Mouse (Mus musculus): ENCODE data around the gene Hnmt. TPM values are rescaled to one million over a fixed set of nuclear protein-coding genes. Genes with fewer than 3 reads are reported as not detected.
"Not testable (repeated sequence)": the region's sequence is repeated elsewhere in the genome, so short reads cannot be mapped to it uniquely, and the experiment has no call there.

Hnmt gene
- polyA plus RNA-seq, 1 experiment = 0.19 TPM

DNA sequence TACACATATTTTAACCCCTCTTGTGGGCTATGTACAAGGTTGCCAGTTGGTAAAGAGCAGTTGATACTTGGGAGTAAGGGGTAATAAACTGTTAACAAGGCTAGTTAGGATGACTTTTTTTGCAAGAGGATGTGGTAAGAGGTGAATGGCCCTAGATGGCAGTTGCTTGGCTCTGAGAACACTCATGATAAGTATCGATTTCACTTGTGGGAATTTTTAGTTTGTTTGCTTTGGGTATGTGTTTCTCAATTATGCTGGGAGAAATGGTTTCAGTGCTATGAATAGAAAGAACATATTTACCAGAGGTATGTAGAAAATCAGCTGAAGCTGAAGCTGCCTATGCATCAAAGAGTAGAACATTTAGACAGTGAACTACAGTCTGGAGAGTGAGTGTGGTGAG lies 6.3 kb downstream of the Hnmt start:
- no peak for TF ChIP-seq POLR2A (IDR thresholded peaks at IDR 0.05; ENCODE audit: low read depth, low read length)
- TF ChIP-seq CTCF (IDR thresholded peaks at IDR 0.05; ENCODE audit: extremely low read depth, insufficient read depth, insufficient read length, insufficient replicate concordance) = no peak
- 75% methylated on average over 1 of the region's 1 CpGs for WGBS
- Histone ChIP-seq H3K4me3 (ENCODE audit: extremely low read depth, insufficient read depth, insufficient read length) (no peak overlapping the region), H3K27me3 (ENCODE audit: control insufficient read depth, insufficient read depth, low read length) (no peaks in the 10 kb centered on the region), H3K4me1 (ENCODE audit: control insufficient read depth, insufficient read depth, insufficient read length) (no peaks in the 10 kb centered on the region), H3K27ac (ENCODE audit: insufficient read depth, low read length) (no peak overlapping the region), H3K36me3 (ENCODE audit: control insufficient read depth, insufficient read depth, low read length) (no peaks in the 10 kb centered on the region)
- DNase-seq (ENCODE audit: low read depth in 1 of 2, low spot score in 2 of 2) = no peak

DNA sequence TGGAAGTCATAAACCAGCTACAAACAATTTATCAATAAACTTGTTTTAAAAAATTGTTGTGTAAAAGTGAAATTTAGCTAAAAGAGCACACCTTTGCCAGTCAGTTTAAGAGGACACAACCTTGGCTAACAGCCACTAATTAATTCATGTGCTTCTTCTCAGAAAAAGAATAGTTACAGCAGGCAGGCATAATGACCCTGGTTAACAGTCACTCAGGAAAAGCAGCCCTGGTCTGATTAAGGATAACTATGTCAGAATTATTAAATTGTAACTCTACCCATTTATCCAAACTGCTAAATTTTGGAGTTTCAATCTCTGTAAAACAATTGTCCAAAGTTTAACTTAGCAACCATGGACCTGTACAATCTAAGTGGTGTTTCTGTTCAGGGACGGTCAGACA lies 8.7 kb downstream of the Hnmt start:
- no peak for DNase-seq (ENCODE audit: low read depth in 1 of 2, low spot score in 2 of 2)
- Histone ChIP-seq H3K27ac (ENCODE audit: insufficient read depth, low read length) (no peak overlapping the region), H3K36me3 (ENCODE audit: control insufficient read depth, insufficient read depth, low read length) (no peaks in the 10 kb centered on the region), H3K4me3 (ENCODE audit: extremely low read depth, insufficient read depth, insufficient read length) (no peak overlapping the region), H3K4me1 (ENCODE audit: control insufficient read depth, insufficient read depth, insufficient read length) (no peaks in the 10 kb centered on the region), H3K27me3 (ENCODE audit: control insufficient read depth, insufficient read depth, low read length) (no peaks in the 10 kb centered on the region)
- TF ChIP-seq CTCF (IDR thresholded peaks at IDR 0.05; ENCODE audit: extremely low read depth, insufficient read depth, insufficient read length, insufficient replicate concordance) = no peak
- no peak for TF ChIP-seq POLR2A (IDR thresholded peaks at IDR 0.05; ENCODE audit: low read depth, low read length)
- WGBS = 98% methylated on average over 1 of the region's 1 CpGs

DNA sequence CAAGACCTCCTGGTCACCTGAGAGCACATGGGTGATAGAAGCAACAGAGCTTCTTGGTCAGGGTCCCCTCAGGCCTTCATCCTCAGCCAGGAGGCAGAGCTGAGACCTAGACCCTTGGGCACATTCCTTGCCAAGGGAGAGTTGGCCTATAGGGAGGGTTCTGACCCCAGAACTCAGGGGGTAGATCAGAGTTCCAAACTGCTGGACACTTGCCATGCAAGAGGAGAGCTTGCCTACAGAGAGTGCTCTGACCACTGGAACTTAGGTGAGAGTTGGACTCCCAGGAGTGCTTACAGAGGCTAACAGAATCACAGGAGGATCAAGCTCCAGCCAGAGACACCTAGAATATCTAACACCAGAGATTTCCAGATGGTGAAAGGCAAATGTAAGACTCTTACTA lies 29.8 kb downstream of the Hnmt start:
- H3K36me3 ChIP-seq (ENCODE audit: control insufficient read depth, insufficient read depth, low read length); DNase-seq (ENCODE audit: low read depth in 1 of 2, low spot score in 2 of 2): not testable (repeated sequence)

DNA sequence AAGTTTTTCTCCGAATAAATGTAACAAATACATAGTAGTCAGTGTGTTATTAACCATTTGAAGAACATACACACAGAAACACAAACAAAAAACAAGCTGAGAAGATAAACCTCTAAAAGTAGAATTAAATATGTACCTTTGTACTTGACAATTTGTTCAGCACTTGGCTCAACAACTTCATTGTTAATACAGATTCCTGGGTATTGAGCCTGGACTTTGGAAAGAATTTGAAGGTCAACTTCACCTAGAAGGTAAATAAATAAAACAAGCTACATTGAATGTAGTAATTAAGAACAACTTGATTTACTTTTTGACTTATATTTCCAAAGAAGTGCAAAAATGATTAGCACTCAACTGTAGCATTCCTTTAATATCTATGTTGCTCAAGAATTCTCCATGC lies 30.2 kb downstream of the Hnmt start:
- TF ChIP-seq CTCF (IDR thresholded peaks at IDR 0.05; ENCODE audit: extremely low read depth, insufficient read depth, insufficient read length, insufficient replicate concordance) = no peak
- no peak for TF ChIP-seq POLR2A (IDR thresholded peaks at IDR 0.05; ENCODE audit: low read depth, low read length)
- Histone ChIP-seq H3K27me3 (ENCODE audit: control insufficient read depth, insufficient read depth, low read length) (no peaks in the 10 kb centered on the region), H3K4me1 (ENCODE audit: control insufficient read depth, insufficient read depth, insufficient read length) (no peaks in the 10 kb centered on the region), H3K4me3 (ENCODE audit: extremely low read depth, insufficient read depth, insufficient read length) (no peak overlapping the region), H3K36me3 (ENCODE audit: control insufficient read depth, insufficient read depth, low read length) (no peaks in the 10 kb centered on the region), H3K27ac (ENCODE audit: insufficient read depth, low read length) (no peak overlapping the region)
- WGBS = 91% methylated on average over 1 of the region's 1 CpGs
- no peak for DNase-seq (ENCODE audit: low read depth in 1 of 2, low spot score in 2 of 2)

More for the DNA sequence above, 29.8 kb downstream of the Hnmt start:
- H3K27me3 ChIP-seq (ENCODE audit: control insufficient read depth, insufficient read depth, low read length); H3K4me3 ChIP-seq (ENCODE audit: extremely low read depth, insufficient read depth, insufficient read length); H3K4me1 ChIP-seq (ENCODE audit: control insufficient read depth, insufficient read depth, insufficient read length); H3K27ac ChIP-seq (ENCODE audit: insufficient read depth, low read length): not testable (repeated sequence)

DNA sequence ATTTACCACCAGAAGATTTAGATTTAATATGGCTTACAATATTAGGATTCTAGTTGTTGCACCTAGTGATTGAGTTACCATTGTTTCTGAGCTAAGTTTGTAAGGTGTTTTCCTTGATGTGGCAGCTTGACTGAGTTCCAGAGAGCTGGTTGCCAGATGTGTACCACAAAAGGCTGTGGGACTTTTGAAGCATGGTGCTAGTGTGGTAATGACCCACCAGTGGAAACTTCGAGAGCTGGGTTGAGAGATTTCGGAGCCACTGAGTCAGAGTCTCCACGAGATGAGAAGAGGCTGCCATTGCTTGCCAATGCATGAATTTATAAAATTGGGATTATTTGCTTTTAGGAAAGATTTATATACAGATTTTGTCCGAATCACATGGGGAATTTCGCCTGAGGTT lies 34.2 kb downstream of the Hnmt start:
- WGBS = 85% methylated on average over 5 of the region's 5 CpGs
- no peak for DNase-seq (ENCODE audit: low read depth in 1 of 2, low spot score in 2 of 2)
- no peaks in the 10 kb centered on the region for H3K4me1 ChIP-seq (ENCODE audit: control insufficient read depth, insufficient read depth, insufficient read length)
- H3K27me3 ChIP-seq (ENCODE audit: control insufficient read depth, insufficient read depth, low read length) = no peaks in the 10 kb centered on the region
- H3K4me3 ChIP-seq (ENCODE audit: extremely low read depth, insufficient read depth, insufficient read length) = no peak overlapping the region
- no peak for TF ChIP-seq CTCF (IDR thresholded peaks at IDR 0.05; ENCODE audit: extremely low read depth, insufficient read depth, insufficient read length, insufficient replicate concordance)
- TF ChIP-seq POLR2A (IDR thresholded peaks at IDR 0.05; ENCODE audit: low read depth, low read length) = no peak
- H3K36me3 ChIP-seq (ENCODE audit: control insufficient read depth, insufficient read depth, low read length) = no peaks in the 10 kb centered on the region
- H3K27ac ChIP-seq (ENCODE audit: insufficient read depth, low read length) = no peak overlapping the region

DNA sequence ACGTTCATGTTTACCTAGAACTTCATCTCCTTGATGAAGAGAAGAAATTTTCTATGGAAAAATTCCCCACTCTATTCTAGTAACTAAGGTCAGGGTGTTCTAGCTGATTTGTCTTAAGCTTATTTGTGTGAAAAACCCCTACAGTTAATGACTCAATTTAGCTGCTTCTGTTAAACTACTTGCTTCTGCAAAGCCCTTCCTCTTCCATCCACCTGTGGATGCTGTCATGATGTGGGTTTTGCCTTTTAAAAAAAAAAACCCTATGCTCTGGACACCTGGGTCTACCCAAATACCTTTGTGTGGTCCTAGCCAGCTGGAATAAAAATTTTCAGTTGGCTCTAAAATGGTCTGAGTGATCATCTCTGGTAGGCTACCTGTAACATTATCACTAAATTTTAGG lies 49.9 kb downstream of the Hnmt start:
- WGBS = 75% methylated on average over 1 of the region's 1 CpGs
- Histone ChIP-seq H3K27ac (ENCODE audit: insufficient read depth, low read length) (no peak overlapping the region), H3K4me1 (ENCODE audit: control insufficient read depth, insufficient read depth, insufficient read length) (no peaks in the 10 kb centered on the region), H3K36me3 (ENCODE audit: control insufficient read depth, insufficient read depth, low read length) (no peaks in the 10 kb centered on the region), H3K27me3 (ENCODE audit: control insufficient read depth, insufficient read depth, low read length) (no peaks in the 10 kb centered on the region), H3K4me3 (ENCODE audit: extremely low read depth, insufficient read depth, insufficient read length) (no peak overlapping the region)
- DNase-seq (ENCODE audit: low read depth in 1 of 2, low spot score in 2 of 2) = no peak
- TF ChIP-seq CTCF (IDR thresholded peaks at IDR 0.05; ENCODE audit: extremely low read depth, insufficient read depth, insufficient read length, insufficient replicate concordance) (no peak), POLR2A (IDR thresholded peaks at IDR 0.05; ENCODE audit: low read depth, low read length) (no peak)

DNA sequence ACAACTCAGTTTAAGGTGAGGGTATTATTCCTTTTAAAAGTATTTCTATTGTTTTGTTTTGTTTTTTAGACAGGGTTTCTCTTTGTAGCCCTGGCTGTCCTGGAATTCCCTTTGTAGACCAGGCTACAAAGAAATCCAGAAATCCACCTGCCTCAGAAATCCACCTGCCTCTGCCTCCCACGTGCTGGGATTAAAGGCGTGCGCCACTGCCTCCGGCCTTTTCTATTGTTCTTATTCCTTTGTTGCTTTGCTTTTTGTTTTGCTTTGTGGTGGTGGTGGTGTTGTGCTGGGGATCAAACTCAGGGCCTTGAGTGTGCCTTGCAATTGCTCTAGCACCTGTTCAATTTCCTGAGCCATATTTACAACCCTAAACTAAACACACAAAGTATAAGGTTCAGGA lies 50.4 kb downstream of the Hnmt start:
- H3K4me3 ChIP-seq (ENCODE audit: extremely low read depth, insufficient read depth, insufficient read length) = no peak overlapping the region
- no peak for TF ChIP-seq CTCF (IDR thresholded peaks at IDR 0.05; ENCODE audit: extremely low read depth, insufficient read depth, insufficient read length, insufficient replicate concordance)
- TF ChIP-seq POLR2A (IDR thresholded peaks at IDR 0.05; ENCODE audit: low read depth, low read length) = no peak
- 91% methylated on average over 4 of the region's 4 CpGs for WGBS
- H3K4me1 ChIP-seq (ENCODE audit: control insufficient read depth, insufficient read depth, insufficient read length) = no peaks in the 10 kb centered on the region
- no peaks in the 10 kb centered on the region for H3K27me3 ChIP-seq (ENCODE audit: control insufficient read depth, insufficient read depth, low read length)
- no peak for DNase-seq (ENCODE audit: low read depth in 1 of 2, low spot score in 2 of 2)
- H3K36me3 ChIP-seq (ENCODE audit: control insufficient read depth, insufficient read depth, low read length) = no peaks in the 10 kb centered on the region
- H3K27ac ChIP-seq (ENCODE audit: insufficient read depth, low read length) = no peak overlapping the region

Data from spleen, adult 2 months (tissue).